Mouse (Mus musculus): ENCODE results near the gene Mapk3.

- TF ChIP-seq POLR2A (IDR thresholded peaks at IDR 0.05; ENCODE audit: control insufficient read depth, low read depth, low read length) (no peak), CTCF (IDR thresholded peaks at IDR 0.05; ENCODE audit: control insufficient read depth, insufficient read depth, insufficient replicate concordance, low read depth, low read length) (no peak)
Measured at GRCm38 (mm10) chr7:126793456-126794270, 34.3 kb downstream of the Mapk3 start.

Data from testis, adult 2 months (tissue).